Mouse (Mus musculus): ENCODE results near the gene Taok1.

Taok1 gene

DNA sequence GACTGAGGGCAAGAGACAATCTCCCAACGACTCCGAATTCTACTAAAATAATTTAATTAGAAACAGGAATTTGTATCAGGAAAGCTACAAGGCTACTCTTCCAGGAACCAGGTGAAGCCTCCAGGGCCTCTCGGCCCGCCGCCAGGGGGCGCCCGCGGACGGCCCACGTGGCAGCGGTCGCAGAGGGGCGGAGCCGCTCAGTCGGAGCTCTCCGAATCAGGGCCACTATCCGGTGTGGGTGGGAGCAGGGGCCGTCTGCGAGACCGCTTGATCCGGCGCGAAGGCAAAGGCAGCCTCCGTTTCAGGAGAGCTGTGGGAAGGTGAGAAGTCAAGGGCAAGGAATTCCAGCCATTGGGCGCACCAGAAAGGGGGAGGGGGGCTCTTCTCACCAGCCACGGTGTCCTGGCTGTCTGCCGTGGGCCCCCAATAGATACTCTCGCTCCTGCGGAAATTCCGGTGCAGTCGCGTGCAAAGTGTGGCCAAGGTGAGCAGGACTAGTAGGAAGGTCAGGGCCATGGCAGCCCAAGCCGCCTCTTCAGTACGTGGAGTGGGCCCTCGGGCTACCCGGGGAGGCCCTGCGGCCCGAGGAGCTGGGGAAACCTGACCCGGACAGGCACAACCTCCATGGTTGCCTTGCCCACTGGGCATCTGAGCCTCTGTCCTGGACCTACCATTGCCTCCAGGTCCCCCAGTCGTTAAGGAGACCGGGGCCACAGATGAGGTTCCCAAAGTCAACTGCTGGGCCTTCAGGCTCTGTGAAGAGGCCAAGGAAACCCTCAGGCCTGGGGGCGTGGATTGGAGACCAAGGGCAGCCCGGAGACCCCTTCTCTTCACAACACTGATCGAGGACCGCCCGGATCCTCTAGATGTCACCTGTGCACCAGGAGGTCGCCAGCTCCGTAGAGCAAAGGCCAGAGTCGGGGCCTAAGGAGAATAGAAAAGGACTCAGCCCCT is 99.3 kb downstream of the Taok1 start:
- DNase-seq (ENCODE audit: low read depth, low spot score), result peak; percentile 83

DNA sequence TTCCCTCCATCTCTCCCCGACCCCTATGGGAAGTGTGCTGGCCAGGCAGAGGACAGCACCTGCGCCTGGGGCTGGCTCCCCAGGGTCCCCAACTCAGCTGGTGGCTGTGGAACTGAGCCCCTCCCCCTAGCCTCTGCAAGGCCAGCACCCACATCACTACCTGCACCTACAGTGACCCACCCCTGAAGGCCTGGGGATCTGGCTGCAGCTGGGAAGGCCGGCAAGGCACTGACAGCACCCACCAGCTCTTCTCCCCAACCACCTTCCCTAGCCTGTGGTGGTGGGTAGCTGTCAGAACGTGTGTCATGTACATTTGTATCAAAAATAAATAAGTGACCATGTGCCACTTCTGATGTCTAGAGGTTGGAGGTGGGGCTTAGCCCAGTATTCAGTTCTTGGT is 100.2 kb downstream of the Taok1 start:
- no peak for DNase-seq (ENCODE audit: low read depth, low spot score)

DNA sequence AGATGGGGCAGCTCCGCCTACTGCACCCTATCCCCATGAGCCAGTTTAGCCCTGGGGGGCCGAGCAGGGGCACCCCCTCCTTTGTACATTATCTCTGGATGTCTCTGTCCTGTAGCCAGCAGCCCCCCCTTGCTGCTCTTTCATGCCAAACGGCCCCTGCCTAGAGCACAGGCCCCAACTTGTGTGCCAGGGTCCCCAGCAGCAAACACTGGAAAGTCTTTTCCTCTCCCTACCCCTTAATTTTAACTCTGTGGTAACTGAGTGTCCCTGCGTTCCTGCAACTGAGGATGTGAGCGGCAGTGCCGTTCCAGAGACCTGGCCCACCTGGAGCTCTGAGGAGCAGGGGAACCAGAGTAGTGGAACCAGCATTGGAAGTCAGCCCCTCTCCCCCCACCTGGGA is 100.7 kb downstream of the Taok1 start:
- no peak for DNase-seq (ENCODE audit: low read depth, low spot score)

DNA sequence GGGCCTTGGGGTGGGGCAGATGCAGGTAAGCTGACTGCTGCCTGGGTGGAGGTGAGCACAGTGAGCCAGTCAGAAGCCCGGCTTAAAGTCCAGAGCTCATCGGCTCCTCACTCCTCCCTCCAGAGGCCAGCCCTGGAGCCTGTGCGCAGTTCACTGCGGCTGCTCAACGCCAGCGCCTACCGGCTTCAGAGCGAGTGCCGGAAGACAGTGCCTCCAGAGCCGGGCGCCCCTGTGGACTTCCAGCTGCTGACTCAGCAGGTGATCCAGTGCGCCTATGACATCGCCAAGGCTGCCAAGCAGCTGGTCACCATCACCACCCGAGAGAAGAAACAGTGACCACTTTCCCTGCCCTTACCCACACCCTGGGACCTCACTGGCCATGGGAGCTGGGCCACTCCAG is 101.3 kb downstream of the Taok1 start:
- no peak for DNase-seq (ENCODE audit: low read depth, low spot score)

DNA sequence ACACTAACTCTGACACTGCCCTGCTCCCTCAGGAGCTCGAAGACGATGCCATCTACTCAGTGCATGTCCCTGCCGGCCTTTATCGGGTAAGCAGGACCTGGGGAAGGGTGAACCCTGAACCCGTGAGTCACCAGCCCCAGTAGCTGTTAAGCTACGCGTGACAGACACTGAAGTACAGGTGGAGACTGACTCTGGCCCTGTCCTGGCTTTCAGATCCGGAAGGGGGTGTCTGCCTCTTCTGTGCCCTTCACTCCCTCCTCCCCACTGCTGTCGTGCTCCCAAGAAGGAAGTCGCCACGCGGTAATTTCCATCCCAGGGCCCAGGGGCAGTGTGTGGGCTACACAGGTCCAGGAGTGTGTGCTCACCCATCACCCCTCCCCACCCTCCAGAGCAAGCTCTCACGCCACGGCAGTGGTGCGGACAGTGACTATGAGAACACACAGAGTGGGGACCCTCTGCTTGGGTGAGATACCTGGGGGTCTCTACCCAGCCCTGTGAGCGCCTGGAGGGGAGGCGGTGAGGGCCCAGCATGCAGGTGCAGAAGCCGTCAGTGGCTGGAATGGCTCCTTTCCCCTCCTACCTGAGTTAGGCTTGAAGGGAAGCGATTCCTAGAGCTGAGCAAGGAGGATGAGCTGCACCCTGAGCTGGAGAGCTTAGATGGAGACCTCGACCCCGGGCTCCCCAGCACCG is 102.2 kb downstream of the Taok1 start:
- no peak for DNase-seq (ENCODE audit: low read depth, low spot score)

DNA sequence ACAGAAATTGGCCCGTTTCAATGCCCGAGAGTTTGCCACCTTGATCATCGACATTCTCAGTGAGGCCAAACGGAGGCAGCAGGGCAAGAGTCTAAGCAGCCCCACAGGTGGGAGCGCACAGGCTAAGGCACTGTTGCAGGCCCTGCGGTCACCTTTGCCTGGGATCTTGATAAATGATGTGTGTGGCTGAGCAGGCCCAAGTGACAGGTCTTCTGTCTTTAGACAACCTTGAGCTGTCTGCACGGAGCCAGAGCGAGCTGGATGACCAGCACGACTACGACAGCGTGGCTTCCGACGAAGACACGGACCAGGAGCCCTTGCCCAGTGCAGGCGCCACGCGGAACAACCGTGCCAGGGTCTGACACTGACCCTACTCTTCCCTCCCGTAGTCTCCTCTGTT is 103.2 kb downstream of the Taok1 start:
- no peak for DNase-seq (ENCODE audit: low read depth, low spot score)

DNA sequence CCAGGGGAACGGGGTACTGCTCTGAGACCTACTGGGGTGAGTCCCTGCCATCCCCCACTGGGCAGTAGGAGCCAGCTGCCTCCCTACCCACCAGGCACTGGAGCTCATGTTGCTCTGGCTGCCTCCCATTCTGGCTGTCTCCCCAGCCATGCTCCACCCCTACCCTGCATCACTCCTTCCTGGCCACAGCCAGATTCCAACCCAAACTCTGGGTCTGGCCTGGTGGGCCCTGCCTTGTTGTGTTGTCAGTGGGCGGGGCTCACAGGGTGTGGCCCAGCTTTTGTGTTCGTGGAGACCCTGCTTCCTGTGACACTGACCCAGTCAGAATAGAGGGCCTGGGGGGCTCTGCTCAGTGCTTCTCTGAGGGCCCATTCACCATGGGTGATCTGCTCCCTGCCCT is 104.1 kb downstream of the Taok1 start:
- DNase-seq (ENCODE audit: low read depth, low spot score), result peak; percentile 81

DNA sequence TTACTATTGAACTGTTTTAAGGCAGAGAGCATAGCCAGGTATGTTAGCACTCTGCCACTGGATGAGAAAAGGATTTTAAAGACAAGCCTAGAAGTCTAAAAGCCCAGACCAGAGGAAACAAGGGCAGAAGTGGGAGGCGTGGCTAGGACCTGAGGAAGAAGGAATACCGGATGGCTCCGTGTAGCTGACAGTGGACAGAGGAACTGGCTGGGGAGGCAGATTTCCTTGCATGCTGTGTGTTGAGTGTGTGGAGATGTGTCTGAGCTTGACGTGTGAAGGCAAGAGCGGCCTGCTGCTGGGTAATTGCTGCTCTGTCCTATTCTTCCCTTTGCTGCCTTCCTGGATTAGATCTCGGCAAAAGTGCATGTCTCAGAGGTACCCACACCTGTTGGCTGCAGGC is 105.1 kb downstream of the Taok1 start:
- DNase-seq (ENCODE audit: low read depth, low spot score), result no peak

DNA sequence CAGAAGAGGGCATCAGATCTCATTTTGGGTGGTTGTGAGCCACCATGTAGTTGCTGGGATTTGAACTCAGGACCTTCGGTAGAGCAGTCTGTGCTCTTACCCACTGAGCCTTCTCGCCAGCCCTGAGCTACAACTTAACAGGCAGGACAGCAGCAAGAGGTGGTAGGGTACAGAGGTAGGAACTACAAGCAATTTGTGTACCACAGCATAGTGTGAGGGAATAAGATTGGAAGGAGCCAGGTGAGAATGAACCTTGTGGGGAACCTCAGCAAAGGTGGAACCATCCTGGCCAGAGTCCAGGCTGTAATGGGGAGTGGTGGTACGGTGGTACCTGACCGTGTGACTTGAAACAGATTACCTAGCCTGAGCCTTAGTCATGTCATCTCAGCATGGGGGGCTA is 105.6 kb downstream of the Taok1 start:
- DNase-seq (ENCODE audit: low read depth, low spot score), result no peak

DNA sequence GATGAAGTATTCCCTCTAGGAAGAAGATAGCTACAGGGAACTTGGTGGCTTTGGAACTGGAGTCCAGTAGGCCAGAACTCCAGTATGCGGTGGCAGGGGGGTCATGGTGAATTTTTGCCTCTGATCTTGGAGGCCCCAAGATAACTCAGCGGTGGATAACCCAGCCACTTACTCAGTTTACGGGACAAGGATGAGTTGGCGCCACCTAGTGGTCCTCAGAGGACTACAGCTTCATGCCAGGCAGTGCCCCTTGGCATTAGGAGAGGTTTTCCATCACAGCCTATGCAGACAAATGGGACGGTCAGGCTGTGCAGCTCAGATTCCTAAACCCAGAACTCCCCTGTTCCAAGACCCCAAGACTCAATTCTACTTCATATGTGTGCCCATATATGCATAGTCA is 106.2 kb downstream of the Taok1 start:
- peak; percentile 95 for DNase-seq (ENCODE audit: low read depth, low spot score)

DNA sequence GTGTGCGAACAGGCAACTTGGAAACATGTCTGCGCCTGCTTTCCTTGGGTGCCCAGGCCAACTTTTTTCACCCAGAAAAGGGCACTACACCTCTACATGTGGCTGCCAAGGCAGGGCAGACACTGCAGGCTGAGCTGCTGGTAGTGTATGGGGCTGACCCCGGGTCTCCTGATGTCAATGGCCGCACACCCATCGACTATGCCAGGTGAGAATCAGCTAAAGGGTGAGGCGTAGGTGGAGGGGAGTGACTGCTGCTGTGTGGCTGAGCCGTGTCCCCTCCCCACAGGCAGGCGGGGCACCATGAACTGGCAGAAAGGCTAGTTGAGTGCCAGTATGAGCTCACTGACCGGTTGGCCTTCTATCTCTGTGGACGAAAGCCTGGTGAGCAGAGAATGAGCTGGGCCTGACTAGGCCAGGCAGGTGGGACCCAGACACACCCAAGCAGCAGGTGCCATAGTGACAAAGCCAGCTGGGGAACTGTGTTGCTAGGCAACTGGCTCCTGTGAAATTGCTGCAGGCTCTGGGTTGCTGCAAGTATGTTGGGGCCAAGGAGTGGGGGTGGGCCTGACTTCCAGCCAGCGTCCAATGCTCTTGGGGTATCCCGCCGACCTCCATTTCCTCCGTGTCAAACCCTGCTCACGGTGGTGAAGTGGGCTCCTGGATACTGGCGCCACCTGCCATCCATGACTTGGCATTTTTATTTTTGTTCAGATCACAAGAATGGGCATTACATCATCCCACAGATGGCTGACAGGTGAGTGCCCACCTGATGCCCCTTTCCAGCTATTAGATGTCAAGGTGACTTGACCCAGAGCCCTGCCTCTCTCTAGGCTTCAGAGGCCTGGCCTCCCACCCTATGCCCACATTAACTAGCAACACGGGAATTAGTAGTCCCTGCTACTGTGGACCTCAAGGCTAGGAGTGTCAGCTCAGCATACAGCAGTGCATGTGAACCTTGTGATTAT is 107.0 kb downstream of the Taok1 start:
- peak; percentile 87 for DNase-seq (ENCODE audit: low read depth, low spot score)

DNA sequence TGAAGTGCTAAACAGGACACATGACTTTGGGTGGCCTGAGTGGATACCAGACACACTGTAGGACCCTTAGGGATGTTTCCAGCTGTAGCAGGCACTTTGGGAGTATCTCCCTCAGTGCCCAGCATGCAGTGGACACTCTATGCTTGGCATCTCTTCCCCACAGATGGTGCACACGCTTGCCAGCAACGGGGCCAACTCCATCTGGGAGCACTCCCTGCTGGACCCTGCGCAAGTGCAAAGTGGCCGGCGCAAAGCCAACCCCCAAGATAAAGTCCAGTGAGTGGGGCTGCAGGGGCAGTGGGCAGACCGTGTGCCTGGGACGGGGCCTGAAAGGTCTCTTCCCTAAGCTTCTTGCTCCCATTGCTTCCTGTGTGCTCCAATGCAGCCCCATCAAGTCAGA is 108.3 kb downstream of the Taok1 start:
- peak; percentile 95 for DNase-seq (ENCODE audit: low read depth, low spot score)

DNA sequence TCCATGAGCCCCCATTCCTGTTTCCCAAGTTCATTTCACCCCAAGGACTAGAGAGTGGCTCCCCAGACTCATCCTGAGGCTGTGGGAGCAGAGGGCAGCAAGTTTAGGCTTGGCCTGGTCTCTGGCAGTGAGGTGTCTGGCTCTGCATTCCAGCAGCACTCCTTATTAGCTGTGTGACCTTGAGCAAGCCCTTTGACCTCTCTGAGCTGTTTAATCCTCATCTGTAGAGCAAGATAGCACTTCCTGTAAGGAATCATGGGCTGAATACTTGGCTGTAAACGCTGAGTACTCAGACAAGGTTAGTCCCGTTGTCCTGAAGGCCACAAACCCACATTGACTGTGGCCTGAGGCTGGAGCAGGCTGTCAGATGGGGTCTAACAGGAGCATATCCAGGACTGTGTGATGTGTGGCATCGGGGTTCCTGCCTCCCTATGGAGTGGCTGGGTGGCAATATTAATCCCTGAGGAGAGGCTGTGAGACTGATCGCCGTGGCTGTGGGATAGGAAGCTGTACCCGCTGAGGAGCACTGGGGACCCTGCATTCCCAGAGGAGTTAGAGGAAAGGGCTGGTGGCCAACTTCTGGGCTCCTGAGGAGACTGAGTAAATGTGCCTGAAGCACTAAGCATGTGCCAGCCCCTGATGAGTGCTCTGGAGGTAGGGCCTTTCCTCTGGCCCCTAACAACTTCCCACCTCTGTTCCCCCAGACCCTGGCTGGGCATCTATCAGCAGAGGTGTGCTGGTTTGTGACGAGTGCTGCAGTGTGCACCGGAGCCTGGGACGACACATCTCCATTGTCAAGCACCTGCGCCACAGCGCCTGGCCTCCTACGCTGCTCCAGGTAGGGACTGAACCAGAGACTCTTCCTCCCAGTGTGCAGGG is 109.1 kb downstream of the Taok1 start:
- no peak for DNase-seq (ENCODE audit: low read depth, low spot score)

DNA sequence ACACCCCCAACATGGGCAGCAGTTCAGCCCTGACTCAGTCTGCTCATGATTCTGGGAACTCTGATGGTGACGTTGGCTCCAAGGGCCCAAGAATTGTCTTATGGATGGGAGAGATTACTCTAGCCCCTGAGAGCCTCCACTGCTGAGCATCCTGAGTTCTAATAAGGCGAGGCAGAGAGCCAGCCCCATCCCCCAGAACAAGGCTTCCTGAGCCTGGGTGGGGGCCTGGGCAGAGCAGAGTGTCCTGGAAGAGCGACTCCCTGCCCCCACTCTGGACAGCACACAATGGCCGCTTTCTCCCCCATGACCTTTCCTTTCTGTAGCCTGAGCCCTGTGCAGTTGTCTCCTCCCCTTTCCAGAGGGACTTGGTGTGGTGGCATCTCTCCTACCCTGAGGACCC is 109.8 kb downstream of the Taok1 start:
- DNase-seq (ENCODE audit: low read depth, low spot score), result peak; percentile 91

DNA sequence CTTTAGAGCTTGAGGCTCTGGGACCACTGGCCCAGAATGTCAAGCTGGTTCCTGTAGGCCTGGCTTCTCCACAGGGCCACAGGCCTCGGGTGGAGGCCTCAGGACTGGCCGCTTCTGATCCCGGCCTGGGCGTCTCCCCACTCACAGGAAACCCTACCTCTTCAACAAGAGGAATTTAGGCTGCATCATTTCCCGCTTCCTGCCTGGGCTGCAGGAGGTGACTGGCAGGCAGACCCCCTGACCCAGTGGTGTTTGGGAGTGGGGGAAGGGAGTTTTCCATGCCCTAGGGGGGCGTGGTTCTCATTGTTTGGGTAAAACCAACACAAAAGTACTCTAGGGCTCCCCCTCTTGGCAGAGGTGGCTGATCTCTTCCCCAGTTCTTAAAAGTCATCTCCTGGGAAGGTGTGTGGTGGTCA is 110.3 kb downstream of the Taok1 start:
- peak; percentile 68 for DNase-seq (ENCODE audit: low read depth, low spot score)

DNA sequence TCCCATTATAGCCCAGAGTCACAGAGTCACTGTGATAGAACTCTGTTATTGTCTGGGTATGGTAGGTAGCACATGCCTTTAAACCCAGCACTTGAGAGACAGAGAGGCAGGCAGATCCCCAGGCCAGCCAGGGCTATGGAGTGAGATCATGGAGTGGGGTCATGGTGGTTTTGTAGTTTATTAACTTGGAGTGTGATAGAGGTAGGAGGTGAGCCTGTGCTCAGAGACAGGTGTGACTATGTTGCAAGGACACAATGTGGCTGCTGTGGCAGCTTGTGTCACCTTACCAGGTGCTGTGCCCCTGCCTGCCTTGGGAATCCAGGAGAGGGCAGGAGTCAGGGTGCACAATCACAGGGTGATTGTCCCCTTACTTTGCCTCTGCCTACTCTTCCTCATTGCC is 112.1 kb downstream of the Taok1 start:
- no peak for DNase-seq (ENCODE audit: low read depth, low spot score)

DNA sequence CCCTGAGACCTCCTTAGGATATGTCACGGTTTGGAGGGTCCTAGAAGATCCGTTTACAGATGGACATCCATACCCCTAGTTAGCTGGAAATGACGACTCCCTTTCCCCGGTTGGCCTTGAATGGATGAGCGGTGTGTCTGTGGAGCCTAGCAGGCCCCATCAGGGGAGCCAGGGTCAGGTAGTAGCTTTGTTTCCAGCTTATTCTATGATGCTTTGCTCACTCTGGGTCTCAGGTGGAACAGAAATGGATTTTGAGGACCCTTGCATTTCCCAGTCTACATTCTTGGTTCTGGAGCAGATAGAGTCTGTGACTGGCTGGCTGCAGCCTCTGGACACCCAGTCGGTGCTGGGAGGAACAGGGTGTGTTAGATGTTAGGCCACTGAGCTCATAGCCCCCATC is 112.8 kb downstream of the Taok1 start:
- DNase-seq (ENCODE audit: low read depth, low spot score), result no peak

DNA sequence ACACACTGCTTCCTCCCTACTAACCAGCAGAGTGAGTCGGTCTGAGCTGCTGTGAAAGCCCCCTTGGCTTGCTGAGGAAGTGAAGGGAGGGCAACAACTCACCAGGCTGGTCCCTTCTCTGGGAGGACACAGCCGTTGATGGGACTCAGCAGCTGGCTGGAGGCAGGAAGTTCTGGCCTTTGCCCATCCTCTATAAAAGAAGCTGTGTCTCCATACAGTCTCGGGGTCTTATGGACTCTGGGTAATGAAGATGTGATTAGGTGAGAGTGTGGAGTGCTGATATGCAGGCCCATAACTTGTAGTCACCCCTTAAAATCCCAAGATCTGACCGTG is 113.3 kb downstream of the Taok1 start:
- no peak for DNase-seq (ENCODE audit: low read depth, low spot score)

DNA sequence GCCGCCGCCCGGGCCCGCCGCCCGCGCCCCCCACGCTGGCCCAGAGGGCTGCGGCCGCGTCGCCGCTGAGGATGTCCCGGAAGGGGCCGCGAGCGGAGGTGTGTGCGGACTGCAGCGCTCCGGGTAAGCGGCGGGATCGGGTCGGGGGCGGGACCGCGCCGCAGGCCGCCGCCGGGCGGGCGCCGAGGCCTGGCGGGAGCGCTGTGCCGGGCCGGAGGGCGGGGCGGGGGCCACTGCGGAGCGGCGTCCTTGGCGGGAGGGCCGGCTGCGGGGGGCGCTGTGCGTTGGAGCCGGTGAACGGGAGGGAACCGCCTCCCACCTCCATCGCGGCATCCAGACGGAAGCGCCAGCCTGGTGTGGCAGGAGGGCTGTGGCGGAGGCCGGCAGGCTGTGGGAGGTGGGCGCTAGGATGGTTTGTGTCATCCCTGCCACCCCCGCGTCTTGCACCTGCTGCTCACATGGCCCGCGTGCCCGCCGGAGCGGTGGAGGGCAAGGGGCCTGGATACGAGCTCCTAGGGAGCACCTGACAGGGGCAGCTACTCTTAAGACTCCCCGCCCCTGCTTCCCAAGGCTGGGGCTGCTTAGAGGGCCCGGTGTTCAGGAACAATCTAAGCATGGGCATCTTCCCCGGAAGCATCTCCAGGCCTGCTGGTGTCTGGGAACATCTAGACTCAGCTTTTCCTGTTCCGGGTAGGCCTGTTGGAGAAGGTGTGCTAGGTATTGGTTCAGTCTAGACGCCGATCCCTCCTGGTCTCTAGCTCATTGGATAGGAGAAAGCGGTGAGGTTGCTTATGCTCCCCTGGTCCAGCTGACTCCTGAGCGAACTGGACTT is 113.9 kb downstream of the Taok1 start, which contains the start of gene Git1:
TSS of gene Git1 (plus strand) at position 51 of the 832 bp plus-strand sequence.
- DNase-seq (ENCODE audit: low read depth, low spot score), result peak; percentile 88

DNA sequence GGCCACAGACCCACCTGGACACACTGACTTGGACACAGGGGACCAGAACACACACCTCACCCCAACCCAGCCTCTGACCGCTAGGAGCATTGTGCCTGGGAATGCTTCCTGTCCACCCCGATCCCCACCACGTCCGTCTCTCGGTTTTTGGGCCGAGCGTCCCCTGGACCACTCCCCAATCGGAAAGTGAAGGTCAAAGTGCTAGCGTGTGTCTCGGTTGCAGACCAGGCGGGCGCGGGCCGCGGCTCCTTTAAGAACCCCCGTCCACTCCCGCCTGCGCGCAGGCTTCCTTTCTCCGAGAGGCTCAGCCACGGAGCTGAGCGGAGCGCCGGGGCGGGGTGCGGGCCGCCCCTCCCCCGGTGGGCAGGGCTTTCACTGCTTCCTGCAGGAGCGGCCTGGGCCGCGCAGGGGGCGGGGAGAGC is 114.7 kb downstream of the Taok1 start:
- DNase-seq (ENCODE audit: low read depth, low spot score), result peak; percentile 98

Data from brain, adult 2 months (tissue).